Mouse (Mus musculus) forebrain, embryonic 14.5 days (tissue): ENCODE results near the gene Hcn2. TPM values are rescaled to one million over a fixed set of nuclear protein-coding genes. Genes with fewer than 3 reads are reported as not detected.

Experiments
- ATAC-seq: fragments of 200-750 bp; cut with Nextera tagmentation; 2 replicates; pipeline ENCODE4 v1.8.0; 2017; ENCODE audit warnings: mild to moderate bottlenecking, moderate library complexity
- DNase-seq: peaks from one replicate; pipeline ENCODE4 v3.0.0-alpha.2; 2015; ENCODE audit warnings: low spot score
- H3K27ac ChIP-seq: fragments of 300-500 bp; sonication (generic); 2 replicates; pipeline ENCODE4 v1.5.1; 2014; ENCODE audit warnings: low read depth, mild to moderate bottlenecking, control low read depth, low read length, moderate library complexity
- H3K27me3 ChIP-seq: fragments of 300-500 bp; sonication (generic); replicated peaks from 2 replicates; pipeline ENCODE4 v1.6.1; 2014; ENCODE audit warnings: low read length, control low read depth, mixed read lengths; ENCODE audit not compliant: control insufficient read depth, insufficient read depth
- H3K36me3 ChIP-seq: fragments of 300-500 bp; sonication (generic); 2 replicates; pipeline ENCODE4 v1.6.1; 2014; ENCODE audit warnings: low read length, control low read depth; ENCODE audit not compliant: control insufficient read depth, insufficient read depth
- H3K4me1 ChIP-seq: fragments of 300-500 bp; sonication (generic); 2 replicates; pipeline ENCODE4 v1.6.1; 2014; ENCODE audit warnings: antibody characterized with exemption, low read length, control low read depth; ENCODE audit not compliant: control insufficient read depth, insufficient read depth
- H3K4me2 ChIP-seq: fragments of 300-500 bp; sonication (generic); 2 replicates; pipeline ENCODE4 v1.6.1; 2014; ENCODE audit warnings: mild to moderate bottlenecking, control low read depth, low read length
- H3K4me3 ChIP-seq: fragments of 300-500 bp; sonication (generic); 2 replicates; pipeline ENCODE4 v1.5.1; 2014; ENCODE audit warnings: low read depth, low read length, control low read depth
- H3K9ac ChIP-seq: fragments of 300-500 bp; sonication (generic); 2 replicates; pipeline ENCODE4 v1.6.1; 2014; ENCODE audit warnings: mild to moderate bottlenecking, low read length, control low read depth, moderate library complexity
- H3K9me3 ChIP-seq: fragments of 300-500 bp; sonication (generic); replicated peaks from 2 replicates; pipeline ENCODE4 v1.6.1; 2016; ENCODE audit warnings: low read length, control low read depth, mixed read lengths; ENCODE audit not compliant: control insufficient read depth
- WGBS: fragments of 180-500 bp; shearing (Covaris S2); extraction: QIAGEN DNeasy Blood & Tissue Kit; methylation state at CpG from one replicate; pipeline ENCODE4 v1.1.7; 2014; 5-methylcytosine and 5-hydroxymethylcytosine counted together
- polyA plus RNA-seq: library from polyadenylated mRNA; unstranded; fragments of >200 nt; fragmentation: Nextera tagmentation; extraction: Ambion mirVana; gene quantifications from 2 replicates; pipeline ENCODE4 v1.2.1, GENCODE M21; 2014

Gene Hcn2
- polyA plus RNA-seq, 1 experiment from 2014 or later = 0.32 TPM

- H3K27me3 ChIP-seq = no peaks in the 10 kb centered on the region
- H3K4me2 ChIP-seq = no peak overlapping the region
- no peak overlapping the region for H3K9ac ChIP-seq
- peaks cover 56% of the 10 kb centered on the region for H3K36me3 ChIP-seq
- H3K4me1 ChIP-seq = peaks cover 10% of the 10 kb centered on the region
- no peak overlapping the region for H3K4me3 ChIP-seq
- H3K27ac ChIP-seq = no peak overlapping the region
- 94% methylated on average over 25 of the region's 25 CpGs for WGBS
- DNase-seq (no peak), ATAC-seq (no peak)
- H3K9me3 ChIP-seq = no peaks in the 10 kb centered on the region
These were observed 31.4 kb upstream of the Hcn2 start for GRCm38 (mm10) chr10:79684770-79685600.

DNA sequence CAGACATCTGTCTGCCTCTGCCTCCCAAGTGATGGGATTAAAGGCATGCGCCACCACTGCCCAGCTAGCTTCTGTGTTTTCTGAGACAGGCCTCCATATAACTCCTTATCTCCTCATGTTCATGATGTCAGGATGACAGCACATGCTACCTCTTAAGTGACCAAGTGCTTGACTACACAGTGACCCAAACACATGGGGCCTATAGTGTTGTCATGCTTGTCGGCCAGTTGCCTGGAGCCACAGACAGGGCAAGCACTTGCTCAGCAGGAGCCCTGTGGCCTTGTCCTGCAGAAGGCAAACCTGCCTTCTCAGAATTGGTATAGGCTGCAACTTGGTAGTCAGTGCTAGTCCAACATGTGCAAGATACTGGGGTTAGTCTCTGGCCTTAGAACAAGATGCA is 30.2 kb upstream of the Hcn2 start:
- H3K4me2 ChIP-seq = no peak overlapping the region
- no peak for ATAC-seq
- no peaks in the 10 kb centered on the region for H3K27me3 ChIP-seq
- H3K9me3 ChIP-seq = no peaks in the 10 kb centered on the region
- peaks cover 56% of the 10 kb centered on the region for H3K36me3 ChIP-seq
- H3K27ac ChIP-seq = no peak overlapping the region
- no peak for DNase-seq
- no peak overlapping the region for H3K4me3 ChIP-seq
- H3K9ac ChIP-seq = no peak overlapping the region
- WGBS = 91% methylated on average over 2 of the region's 2 CpGs
- peaks cover 10% of the 10 kb centered on the region for H3K4me1 ChIP-seq

DNA sequence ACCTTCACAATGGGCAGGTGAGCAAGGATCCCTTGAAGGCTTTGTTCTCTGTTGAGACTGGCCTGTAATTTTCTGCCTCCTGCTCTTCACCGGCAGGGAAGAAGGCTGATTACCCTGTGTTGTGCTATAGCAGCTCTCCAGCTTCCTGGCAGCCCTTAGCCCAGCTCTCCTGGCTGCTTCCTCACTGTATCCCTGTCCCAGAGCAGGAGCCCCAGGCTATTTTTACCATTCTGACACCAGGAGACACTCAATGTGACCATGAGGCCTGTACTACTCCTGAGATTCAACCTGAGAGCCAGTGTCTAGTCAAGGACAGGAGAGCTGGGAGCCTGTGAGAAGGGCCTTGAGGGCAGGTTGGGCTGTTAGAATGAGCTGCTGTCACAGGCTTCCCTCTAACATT is 29.7 kb upstream of the Hcn2 start:
- H3K36me3 ChIP-seq = peaks cover 56% of the 10 kb centered on the region
- WGBS = 100% methylated on average over 1 of the region's 1 CpGs

GRCm38 (mm10) chr10:79687513-79687912 is 28.9 kb upstream of the Hcn2 start:
- H3K36me3 ChIP-seq = peaks cover 56% of the 10 kb centered on the region

More for the DNA sequence above, 29.7 kb upstream of the Hcn2 start:
- no peaks in the 10 kb centered on the region for H3K9me3 ChIP-seq
- H3K4me3 ChIP-seq = no peak overlapping the region
- H3K4me2 ChIP-seq = no peak overlapping the region
- no peaks in the 10 kb centered on the region for H3K27me3 ChIP-seq
- no peak overlapping the region for H3K27ac ChIP-seq
- DNase-seq (no peak), ATAC-seq (no peak)
- H3K4me1 ChIP-seq = peaks cover 10% of the 10 kb centered on the region
- H3K9ac ChIP-seq = no peak overlapping the region

GRCm38 (mm10) chr10:79688720-79689119 is 27.7 kb upstream of the Hcn2 start, which contains the start of gene Gzmm:
Gene Gzmm (plus strand): TSS chr10:79689020.
- Histone ChIP-seq H3K27ac (no peak within 1 kb of the TSS), H3K9me3 (no peaks in the 10 kb centered on the region), H3K27me3 (no peaks in the 10 kb centered on the region), H3K36me3 (peaks cover 56% of the 10 kb centered on the region), H3K9ac (no peak within 1 kb of the TSS), H3K4me1 (peaks cover under 1% of the 10 kb centered on the region), H3K4me3 (no peak within 1 kb of the TSS), H3K4me2 (no peak within 1 kb of the TSS)
- DNase-seq (no peak), ATAC-seq (no peak)
- 83% methylated on average over 4 of the region's 4 CpGs for WGBS

More at GRCm38 (mm10) chr10:79687513-79687912, 28.9 kb upstream of the Hcn2 start:
- Histone ChIP-seq H3K27ac (no peak overlapping the region), H3K9me3 (no peaks in the 10 kb centered on the region), H3K9ac (no peak overlapping the region), H3K4me1 (peaks cover 10% of the 10 kb centered on the region), H3K27me3 (no peaks in the 10 kb centered on the region), H3K4me2 (no peak overlapping the region), H3K4me3 (no peak overlapping the region)
- DNase-seq (no peak), ATAC-seq (no peak)
- 94% methylated on average over 6 of the region's 6 CpGs for WGBS

DNA sequence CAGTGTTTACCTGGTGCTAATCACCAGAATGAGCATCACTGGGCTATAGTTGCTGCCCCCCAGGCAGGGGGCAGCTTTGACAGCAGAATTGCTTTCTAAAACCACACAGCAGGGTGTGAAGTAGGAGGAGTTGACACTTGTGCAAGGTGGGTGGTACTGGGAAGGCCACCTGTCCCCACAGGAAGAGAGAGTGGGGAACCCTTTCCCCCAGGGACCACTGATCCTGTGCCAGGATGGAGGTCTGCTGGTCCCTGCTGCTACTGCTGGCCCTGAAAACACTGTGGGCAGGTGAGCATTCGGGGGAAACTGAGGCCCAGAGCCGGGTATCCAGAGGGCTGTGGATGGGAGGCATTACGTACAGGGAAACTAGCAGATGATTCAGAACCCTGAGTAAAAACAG is 27.3 kb upstream of the Hcn2 start:
- no peak overlapping the region for H3K9ac ChIP-seq
- no peak overlapping the region for H3K4me2 ChIP-seq
- H3K36me3 ChIP-seq = peaks cover 55% of the 10 kb centered on the region
- ATAC-seq = no peak
- no peak overlapping the region for H3K4me3 ChIP-seq
- H3K9me3 ChIP-seq = no peaks in the 10 kb centered on the region
- no peaks in the 10 kb centered on the region for H3K4me1 ChIP-seq
- 100% methylated on average over 3 of the region's 3 CpGs for whole genome bisulfite sequencing
- no peak for DNase-seq
- H3K27ac ChIP-seq = no peak overlapping the region
- no peaks in the 10 kb centered on the region for H3K27me3 ChIP-seq

GRCm38 (mm10) chr10:79691986-79692548 is 24.4 kb upstream of the Hcn2 start:
- H3K9ac ChIP-seq = no peak overlapping the region
- 95% methylated on average over 2 of the region's 2 CpGs for WGBS
- no peaks in the 10 kb centered on the region for H3K27me3 ChIP-seq
- H3K36me3 ChIP-seq = peaks cover 26% of the 10 kb centered on the region
- DNase-seq (no peak), ATAC-seq (no peak)
- H3K27ac ChIP-seq = no peak overlapping the region
- no peak overlapping the region for H3K4me2 ChIP-seq
- H3K4me1 ChIP-seq = no peaks in the 10 kb centered on the region
- H3K4me3 ChIP-seq = no peak overlapping the region
- no peaks in the 10 kb centered on the region for H3K9me3 ChIP-seq

DNA sequence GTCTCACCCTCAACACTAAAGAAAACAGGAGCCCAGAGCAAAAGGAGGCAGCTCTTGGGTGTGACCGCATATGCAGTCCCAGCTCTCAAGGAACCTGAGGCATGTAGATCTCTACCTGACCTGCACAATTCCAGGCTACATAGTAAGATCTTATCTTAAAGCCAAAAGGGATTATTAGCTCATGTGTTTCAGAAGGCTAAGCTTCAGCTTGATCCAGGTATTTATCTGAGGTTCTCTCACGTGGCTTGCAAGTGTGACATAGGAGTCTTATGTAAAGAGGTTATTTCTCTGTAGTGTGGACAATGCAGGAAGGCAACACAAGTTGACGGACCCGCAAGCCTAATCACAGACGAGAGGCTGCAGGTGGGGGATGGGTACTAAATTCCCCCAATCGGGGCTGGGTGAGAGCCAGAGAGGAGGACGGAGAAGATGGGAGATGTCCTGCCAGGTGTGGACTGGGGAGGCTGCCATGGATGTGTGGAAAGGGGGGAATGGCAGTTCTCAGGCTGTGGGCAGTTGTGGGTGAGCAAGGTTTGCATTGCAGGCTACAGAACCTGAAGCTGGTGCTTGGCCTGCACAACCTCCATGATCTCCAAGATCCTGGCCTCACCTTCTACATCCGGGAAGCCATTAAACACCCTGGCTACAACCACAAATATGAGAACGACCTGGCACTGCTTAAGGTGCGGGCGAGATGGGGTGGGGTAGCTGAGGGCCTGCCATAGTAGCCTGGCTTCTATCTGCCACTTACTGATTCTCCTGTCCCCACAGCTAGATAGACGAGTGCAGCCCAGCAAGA is 22.7 kb upstream of the Hcn2 start:
- Histone ChIP-seq H3K27me3 (no peaks in the 10 kb centered on the region), H3K36me3 (peaks cover 9% of the 10 kb centered on the region), H3K27ac (no peak overlapping the region), H3K4me1 (no peaks in the 10 kb centered on the region), H3K4me2 (no peak overlapping the region), H3K4me3 (no peak overlapping the region), H3K9ac (no peak overlapping the region), H3K9me3 (no peaks in the 10 kb centered on the region)
- DNase-seq (no peak), ATAC-seq (no peak)
- WGBS = 79% methylated on average over 12 of the region's 12 CpGs

DNA sequence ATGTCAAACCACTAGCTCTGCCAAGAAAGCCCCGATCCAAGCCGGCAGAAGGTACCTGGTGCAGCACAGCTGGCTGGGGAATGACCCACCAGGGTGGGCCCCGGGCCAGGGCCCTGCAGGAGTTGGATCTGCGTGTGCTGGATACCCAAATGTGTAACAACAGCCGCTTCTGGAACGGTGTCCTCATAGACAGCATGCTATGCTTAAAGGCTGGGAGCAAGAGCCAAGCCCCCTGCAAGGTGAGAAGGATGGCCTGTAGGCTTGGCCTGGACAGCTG is 22.1 kb upstream of the Hcn2 start:
- Histone ChIP-seq H3K4me1 (no peaks in the 10 kb centered on the region), H3K27ac (no peak overlapping the region), H3K36me3 (peaks cover 4% of the 10 kb centered on the region), H3K9ac (no peak overlapping the region), H3K9me3 (no peaks in the 10 kb centered on the region), H3K27me3 (no peaks in the 10 kb centered on the region), H3K4me3 (no peak overlapping the region), H3K4me2 (no peak overlapping the region)
- no peak for ATAC-seq
- DNase-seq = no peak
- WGBS = 84% methylated on average over 6 of the region's 6 CpGs
